Mouse (Mus musculus) olfactory bulb, adult 2 months (tissue): ENCODE data around the gene Ilf2. TPM values are rescaled to one million over a fixed set of nuclear protein-coding genes. Genes with fewer than 3 reads are reported as not detected.

Source experiments
- H3K27ac ChIP-seq: fragments of 200-500 bp; 2 replicates; pipeline ENCODE4 v1.5.1; 2012; ENCODE audit warnings: low read depth, low read length; ENCODE audit not compliant: insufficient read depth
- H3K4me1 ChIP-seq: fragments of 200-500 bp; 2 replicates; pipeline ENCODE4 v1.6.1; 2012; ENCODE audit warnings: low read length; ENCODE audit not compliant: control insufficient read depth, insufficient read depth
- H3K4me3 ChIP-seq: fragments of 200-500 bp; 2 replicates; pipeline ENCODE4 v1.5.1; 2012; ENCODE audit warnings: mild to moderate bottlenecking, low read depth, low read length, moderate library complexity; ENCODE audit not compliant: insufficient read depth
- CTCF ChIP-seq: fragments of 200-500 bp; IDR thresholded peaks from 2 replicates; pipeline ENCODE4 v1.5.1; 2012; ENCODE audit warnings: low read depth, mild to moderate bottlenecking, low read length, moderate library complexity; ENCODE audit not compliant: insufficient read depth
- POLR2A ChIP-seq: fragments of 200-500 bp; IDR thresholded peaks from 2 replicates; pipeline ENCODE4 v1.6.1; 2012; ENCODE audit warnings: mild to moderate bottlenecking, low read depth, low read length, moderate library complexity; ENCODE audit not compliant: insufficient read depth
- WGBS: fragments of 180-500 bp; shearing (Covaris S2); methylation state at CpG from one replicate; pipeline ENCODE4 v1.1.7; 2018; 5-methylcytosine and 5-hydroxymethylcytosine counted together
- polyA plus RNA-seq: library from polyadenylated mRNA; stranded (reverse); fragments of >200 nt; gene quantifications from 2 replicates; pipeline ENCODE4 v1.2.4, GENCODE M21; 2012; ENCODE audit warnings: low replicate concordance; ENCODE audit not compliant: missing spikeins, insufficient read depth, insufficient read length

Ilf2 gene
- polyA plus RNA-seq: not detected in 2 replicates

DNA sequence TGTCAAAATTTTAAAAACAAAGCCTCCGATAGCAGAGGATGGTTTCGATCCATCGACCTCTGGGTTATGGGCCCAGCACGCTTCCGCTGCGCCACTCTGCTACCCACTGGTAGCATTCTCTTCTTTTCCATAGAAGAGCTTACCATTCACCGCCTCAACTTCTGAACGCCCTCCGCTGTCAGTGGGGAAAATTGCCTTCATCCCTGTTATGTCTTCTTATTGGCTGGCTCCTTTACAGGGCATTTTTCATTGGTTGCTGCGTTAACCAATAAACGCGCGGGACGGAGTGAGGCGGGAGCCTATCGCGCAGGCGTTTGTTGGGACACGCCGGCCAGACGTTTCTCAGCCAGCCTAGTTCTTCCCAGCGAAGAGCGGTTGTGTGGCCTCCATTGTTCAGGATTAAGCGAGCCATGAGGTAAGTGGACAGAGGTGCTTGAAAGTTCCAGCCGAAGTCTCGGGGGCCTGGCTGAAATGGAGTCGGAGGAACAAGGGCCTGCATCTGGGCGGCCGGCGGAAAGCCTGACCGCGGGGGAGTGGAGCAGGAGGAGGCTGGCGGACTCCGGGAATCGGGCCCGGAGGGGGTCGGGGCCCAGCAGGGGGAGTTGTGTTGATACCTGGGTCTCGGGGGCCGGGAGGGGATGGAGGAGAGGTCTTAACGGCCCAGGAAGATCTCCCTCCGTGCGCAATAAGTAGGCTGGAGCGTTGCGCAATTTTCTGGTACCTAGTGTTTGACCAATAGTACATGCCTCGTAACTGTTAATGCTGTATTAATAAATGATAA, at the start of gene Ilf2:
Gene Ilf2, plus strand, starts transcription at position 296 of the 781 bp plus-strand sequence.
- under 1% methylated on average over 45 of the region's 45 CpGs for WGBS
- Histone ChIP-seq H3K4me1 (peaks cover 2% of the 10 kb centered on the region; the same call in 1 of the 2 replicates), H3K4me3 (peak within 1 kb of the TSS; percentile 87), H3K27ac (peak within 1 kb of the TSS; percentile 79; the same call in 1 of the 2 replicates)
- no peak for TF ChIP-seq CTCF
- peak; percentile 58; the same call in 1 of the 2 replicates for TF ChIP-seq POLR2A

DNA sequence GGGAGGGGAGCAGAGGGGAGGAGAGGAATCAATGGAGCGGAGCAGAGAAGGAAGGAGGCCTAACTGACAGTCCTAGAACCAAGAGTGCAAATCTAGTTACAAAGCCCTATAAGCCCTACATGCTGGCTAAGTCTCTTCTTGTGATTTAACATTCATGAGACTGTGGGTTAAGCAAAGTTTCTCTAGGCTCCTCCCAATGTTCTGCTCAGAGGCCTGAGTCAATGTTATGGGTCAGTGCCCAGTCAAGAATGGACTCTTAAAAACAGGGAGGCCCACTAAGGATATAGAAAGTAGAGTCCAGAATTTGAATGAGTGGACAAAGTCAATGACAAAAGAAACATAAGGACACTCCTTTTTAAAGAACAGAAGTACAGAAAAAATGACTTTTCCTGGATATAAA, 48.4 kb upstream of the Ilf2 start:
- Histone ChIP-seq H3K4me3 (no peak overlapping the region), H3K4me1 (peaks cover 4% of the 10 kb centered on the region; the same call in 1 of the 2 replicates), H3K27ac (no peak overlapping the region)
- 91% methylated on average over 1 of the region's 1 CpGs for WGBS
- no peak for TF ChIP-seq CTCF
- no peak for TF ChIP-seq POLR2A

DNA sequence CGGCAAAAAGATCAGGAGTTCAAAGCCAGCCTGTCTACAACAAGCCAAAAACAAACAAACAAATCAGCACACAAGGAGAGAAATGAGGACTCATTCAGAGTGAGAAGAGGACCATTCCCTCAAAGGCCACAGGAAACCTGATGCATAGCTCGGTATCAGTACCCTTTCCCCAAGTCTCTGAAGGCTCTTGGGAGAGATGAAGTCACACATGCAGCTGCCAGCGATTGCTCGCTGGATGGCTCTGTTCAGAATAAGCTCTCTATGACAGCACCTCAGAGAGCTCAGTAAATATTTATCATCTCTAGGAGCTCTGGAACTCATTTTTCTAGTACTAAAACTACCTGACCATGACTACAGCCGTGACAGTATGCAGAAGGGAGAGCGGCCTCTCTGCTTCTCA, 47.7 kb upstream of the Ilf2 start:
- Histone ChIP-seq H3K4me1 (peaks cover 4% of the 10 kb centered on the region; the same call in 1 of the 2 replicates), H3K4me3 (no peak overlapping the region), H3K27ac (no peak overlapping the region)
- 88% methylated on average over 6 of the region's 6 CpGs for WGBS
- TF ChIP-seq POLR2A: no peak
- TF ChIP-seq CTCF: no peak

DNA sequence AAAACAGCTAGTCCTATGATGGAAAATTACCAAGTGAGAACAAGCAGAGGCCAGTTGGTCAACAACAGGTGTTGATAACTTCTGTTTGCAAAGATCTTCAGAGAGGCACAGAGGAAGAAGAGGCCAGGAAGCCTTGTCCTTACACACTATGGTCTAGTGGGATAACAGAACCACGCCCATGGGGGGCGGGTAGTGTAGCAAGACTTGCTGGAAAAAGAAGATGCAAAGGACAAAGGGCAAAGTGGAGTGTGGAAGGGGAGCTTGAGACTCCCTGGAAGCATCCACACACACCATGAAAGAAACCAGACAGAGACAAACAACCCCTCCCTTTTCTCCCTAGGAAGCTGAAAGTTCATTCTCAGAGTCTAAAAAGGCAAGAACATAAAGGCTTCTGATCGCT, 46.4 kb upstream of the Ilf2 start:
- no peak for TF ChIP-seq POLR2A
- no peak for TF ChIP-seq CTCF
- H3K4me3 ChIP-seq: no peak overlapping the region
- no peak overlapping the region for H3K27ac ChIP-seq
- H3K4me1 ChIP-seq: peaks cover 4% of the 10 kb centered on the region; the same call in 1 of the 2 replicates
- 89% methylated on average over 3 of the region's 3 CpGs for WGBS

DNA sequence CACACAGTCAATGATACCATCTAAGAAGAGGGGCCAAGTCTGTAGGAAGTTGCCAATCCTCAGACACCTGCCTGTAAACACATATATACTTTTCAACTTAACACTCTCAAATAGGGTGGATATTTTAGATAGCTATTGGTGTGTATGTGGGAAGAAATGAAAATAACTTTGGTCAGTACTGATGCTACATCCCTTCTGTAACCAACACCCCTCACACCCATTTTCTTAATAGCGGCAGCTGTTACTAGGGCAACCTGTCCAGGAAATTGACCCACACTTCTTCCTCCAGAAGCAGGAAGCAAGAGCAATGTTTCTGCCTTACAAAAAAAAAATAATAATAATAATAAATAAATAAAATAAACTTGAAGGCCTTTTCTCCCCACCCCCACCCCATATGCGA, 43.6 kb upstream of the Ilf2 start:
- 11% methylated on average over 2 of the region's 2 CpGs for WGBS
- Histone ChIP-seq H3K4me1 (peaks cover 4% of the 10 kb centered on the region; the same call in 1 of the 2 replicates), H3K4me3 (peak overlapping the region; percentile 66), H3K27ac (no peak overlapping the region)
- TF ChIP-seq CTCF (no peak), POLR2A (no peak)

DNA sequence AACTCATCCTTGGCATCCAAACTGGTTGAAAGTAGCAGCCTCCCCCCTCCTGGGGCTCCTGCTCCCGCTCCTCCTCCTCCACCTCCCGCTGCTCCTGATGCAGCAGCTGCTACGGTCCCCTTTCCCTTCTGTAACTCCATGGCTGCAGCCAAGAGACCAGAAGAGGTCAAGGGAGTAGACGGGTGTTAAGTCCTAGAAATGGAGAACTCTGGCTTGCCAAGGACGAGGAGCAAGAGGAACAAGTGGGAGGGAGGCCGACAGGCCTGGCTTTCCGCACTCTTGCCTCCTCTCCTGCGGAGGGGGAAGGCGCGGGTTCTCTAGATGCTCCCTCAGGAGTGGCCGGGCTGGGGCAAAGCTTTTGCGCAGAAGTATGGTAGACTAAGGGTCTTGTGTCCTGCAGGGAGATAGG, 43.1 kb upstream of the Ilf2 start:
- Histone ChIP-seq H3K4me3 (peak overlapping the region; percentile 66), H3K4me1 (peaks cover 4% of the 10 kb centered on the region; the same call in 1 of the 2 replicates), H3K27ac (peak overlapping the region; percentile 88)
- no peak for TF ChIP-seq CTCF
- TF ChIP-seq POLR2A: no peak
- WGBS: 0% methylated on average over 12 of the region's 12 CpGs

DNA sequence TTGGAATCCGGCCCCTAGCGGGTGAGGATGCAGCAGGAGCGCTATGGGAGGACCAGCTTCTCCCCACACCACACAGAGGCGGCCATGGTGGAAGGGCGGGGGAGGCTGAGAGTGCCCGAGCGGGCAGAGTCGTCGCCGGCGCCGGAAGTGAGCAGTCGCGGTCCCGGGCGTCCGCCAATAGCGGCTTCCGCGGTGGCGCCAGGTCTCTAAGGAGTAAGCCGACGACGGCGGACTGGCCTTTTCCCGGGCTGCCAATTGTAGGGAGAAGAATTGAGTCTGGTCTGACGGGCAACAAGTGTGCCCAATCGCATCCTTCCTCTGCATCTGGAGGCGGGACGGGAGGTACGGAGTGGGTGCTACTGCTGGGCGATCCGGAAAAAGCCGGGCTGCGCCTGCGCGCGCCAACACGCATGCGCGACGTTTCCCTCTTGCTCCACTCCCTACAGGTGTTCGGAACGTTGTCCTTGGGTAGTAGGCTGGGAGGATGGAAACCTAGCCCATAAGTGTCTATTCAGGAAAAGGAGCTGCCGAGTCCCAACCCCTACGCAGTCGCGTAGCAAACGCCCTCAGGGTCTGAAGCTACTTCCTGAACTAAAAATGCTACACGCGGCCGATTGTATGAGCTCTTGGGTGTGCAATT, 42.4 kb upstream of the Ilf2 start, which contains the start of gene Ints3:
Gene Ints3, minus strand, starts transcription at position 242 of the 640 bp plus-strand sequence.
- Histone ChIP-seq H3K4me3 (peak within 1 kb of the TSS; percentile 66), H3K27ac (peak within 1 kb of the TSS; percentile 88), H3K4me1 (peaks cover 3% of the 10 kb centered on the region; the same call in 1 of the 2 replicates)
- WGBS: under 1% methylated on average over 52 of the region's 52 CpGs
- TF ChIP-seq POLR2A: peak; percentile 77
- TF ChIP-seq CTCF: no peak

DNA sequence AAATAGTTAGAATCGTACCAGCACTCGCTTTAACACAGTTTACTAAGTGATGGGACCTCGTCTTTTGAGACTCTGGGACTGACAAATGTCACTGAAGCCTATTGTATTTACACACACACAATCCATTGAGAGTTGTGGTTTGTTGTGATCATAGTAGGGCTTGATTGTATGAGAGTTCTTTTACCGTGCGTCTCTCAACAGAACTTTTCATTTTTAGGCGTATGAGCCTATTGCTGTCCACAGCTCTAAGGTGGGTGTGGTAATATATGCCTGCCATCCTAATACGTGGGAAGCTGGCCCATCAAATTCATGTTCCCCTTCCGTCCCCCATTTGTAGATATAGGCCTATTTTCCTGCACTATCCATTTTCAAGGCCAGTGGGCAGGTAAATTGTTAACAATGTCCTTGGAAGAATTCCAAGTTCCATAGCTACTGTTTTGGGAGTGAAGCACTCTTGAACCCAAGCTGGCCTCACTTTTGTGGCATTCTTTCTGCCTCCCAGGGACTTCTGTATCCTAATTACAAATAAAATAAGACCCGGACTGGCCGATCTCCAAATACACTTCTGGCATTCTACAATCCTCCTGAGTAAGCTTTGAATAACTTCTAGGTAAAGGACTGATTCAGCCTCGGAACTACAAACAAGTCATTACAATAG, 41.7 kb upstream of the Ilf2 start:
- Histone ChIP-seq H3K4me1 (peaks cover 2% of the 10 kb centered on the region; the same call in 1 of the 2 replicates), H3K4me3 (peak overlapping the region; percentile 66; the same call in 1 of the 2 replicates), H3K27ac (no peak overlapping the region)
- TF ChIP-seq CTCF: no peak
- 33% methylated on average over 11 of the region's 11 CpGs for WGBS

DNA sequence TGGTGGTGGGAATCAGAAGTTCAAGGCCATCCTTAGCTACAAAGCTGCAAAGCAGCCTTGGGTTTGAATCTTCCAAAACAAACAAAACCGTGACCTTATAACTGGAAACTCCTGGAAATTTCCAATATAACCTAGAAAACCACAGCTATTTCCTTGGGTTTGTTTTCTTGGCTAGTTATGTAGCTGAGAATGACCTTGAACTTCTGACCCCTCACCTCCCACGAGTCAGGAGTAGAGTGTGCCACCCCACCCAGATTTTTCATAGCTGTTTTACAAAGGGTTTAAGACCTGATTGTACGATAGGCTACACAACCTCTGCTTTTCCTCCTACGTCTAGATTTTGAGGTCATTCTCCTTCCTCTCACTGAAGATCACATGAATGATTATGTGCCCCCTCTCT, 38.8 kb upstream of the Ilf2 start:
- Histone ChIP-seq H3K4me1 (0 out of 2 replicates have a peak, but pooled peaks cover 2% of the 10 kb centered on the region), H3K4me3 (no peak overlapping the region), H3K27ac (no peak overlapping the region)
- TF ChIP-seq POLR2A (no peak), CTCF (no peak)
- 72% methylated on average over 4 of the region's 4 CpGs for WGBS
